Mouse (Mus musculus) ovary, adult 18-20 months (tissue): ENCODE results near the gene Dnah5.

Experiments
- DNase-seq: peaks from one replicate; pipeline ENCODE4 v3.0.0; 2022; ENCODE audit warnings: low spot score, mixed read lengths

Dnah5 gene

DNA sequence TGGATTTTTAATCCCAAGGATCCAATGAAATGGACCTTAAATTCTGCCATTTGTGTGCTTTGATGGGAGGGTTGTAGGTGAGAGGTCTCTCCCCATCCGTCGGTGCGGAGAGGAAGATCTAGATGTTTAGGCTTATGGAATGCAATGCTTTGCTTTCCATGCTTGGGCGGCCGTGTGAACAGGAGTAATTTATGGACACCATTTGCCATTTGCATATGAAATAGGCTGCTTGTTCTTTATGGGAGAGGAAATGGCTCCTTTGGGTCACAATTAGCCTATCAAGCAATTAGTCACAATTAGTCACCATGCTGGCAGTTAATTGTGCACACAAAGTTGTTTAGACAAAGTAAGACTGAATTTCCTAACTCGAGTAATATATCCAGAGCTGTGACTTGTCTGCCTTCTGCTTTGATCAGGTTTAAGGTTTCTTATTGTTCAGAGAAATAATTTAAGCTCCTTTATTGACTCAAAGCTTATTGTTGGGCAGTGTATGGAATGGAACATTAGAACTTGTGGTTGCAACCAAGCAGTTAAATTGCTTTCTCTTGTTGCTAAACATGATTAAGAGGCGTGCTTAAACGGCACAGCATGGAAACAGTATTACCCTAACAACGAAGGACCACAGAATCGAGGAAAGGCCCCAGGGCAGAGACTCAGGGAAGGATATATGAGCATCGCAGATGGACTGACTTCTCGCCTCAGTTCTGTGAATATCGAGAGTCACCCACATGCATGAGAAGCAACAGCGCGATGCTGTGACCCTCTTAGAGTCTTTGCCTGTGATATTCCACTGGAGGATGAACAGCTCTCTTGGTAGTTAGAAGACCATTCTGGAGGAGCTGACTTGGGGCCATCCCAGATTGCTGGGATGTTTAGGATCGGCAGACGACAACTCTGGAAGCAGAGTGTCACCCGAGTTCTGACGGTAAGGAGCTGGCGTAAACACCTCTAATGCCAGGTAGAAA is at the start of gene Dnah5:
Dnah5 (plus strand) TSS at position 642 of the 965 bp plus-strand sequence.
- no peak for DNase-seq

- DNase-seq: peak; percentile 8
Observed at GRCm38 (mm10) chr15:28154822-28155501, 48.6 kb upstream of the Dnah5 start.

- peak; percentile 77 for DNase-seq
Observed at GRCm38 (mm10) chr15:28158771-28159489, 44.6 kb upstream of the Dnah5 start.

DNA sequence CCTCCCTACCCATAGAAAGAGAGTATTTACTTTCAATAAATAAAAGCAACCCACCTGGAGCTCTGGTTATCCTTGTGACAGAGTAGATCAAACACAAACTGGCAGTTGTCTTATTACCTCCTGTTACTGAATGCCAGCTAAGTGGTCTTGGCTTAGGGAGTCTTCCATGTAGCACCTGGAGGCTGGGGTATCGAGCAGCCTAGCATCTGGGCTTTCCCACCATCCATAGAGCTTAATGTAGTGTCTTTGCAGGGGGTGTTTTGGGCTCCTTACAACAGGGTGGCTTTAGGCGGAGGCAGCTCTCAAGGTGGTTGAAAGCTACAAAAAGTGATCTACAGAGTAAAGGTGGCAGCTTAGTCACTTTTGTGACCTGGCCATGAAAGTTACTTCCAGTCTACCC is 41.3 kb upstream of the Dnah5 start:
- DNase-seq: no peak

DNA sequence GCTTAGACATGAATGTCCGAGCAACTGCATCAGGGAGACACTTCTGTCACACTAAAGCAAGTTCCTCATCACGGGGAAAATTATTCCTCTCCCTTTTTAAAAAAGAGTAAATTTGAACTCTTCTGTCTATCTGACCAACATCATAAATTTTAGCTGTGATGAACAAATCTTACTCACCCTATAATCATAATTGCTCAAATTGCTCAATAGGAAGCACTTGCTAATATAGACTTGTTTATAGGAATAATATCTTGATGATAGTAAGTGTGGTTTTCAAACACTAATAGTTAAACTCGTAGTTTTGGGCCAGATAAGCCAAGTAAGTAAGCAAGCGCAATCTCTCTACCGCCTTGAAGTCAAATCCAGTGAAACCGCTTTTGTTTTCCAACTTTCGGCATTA is 38.3 kb upstream of the Dnah5 start:
- no peak for DNase-seq

DNA sequence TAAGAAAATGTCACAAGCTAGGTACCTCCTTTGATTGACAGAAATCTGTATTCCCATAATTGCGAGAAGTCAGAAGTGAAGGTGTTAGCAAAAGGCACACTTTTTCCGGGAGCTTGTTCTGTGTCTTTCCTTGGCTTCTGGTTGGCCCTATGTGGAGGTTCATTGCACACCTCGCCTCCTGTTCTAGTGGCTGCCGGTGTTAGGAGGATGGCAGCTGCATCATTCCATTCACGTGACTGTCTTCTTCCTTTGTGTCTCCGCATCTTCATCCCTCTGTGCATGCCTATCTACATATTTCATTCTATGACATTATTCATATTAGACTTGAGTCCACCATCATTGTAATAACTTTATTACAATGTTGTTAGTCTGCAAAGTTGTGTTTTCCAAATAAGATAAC is 37.5 kb upstream of the Dnah5 start:
- DNase-seq: no peak

GRCm38 (mm10) chr15:28178951-28179350 is 24.6 kb upstream of the Dnah5 start:
- DNase-seq: no peak

- no peak for DNase-seq
Observed at GRCm38 (mm10) chr15:28179556-28179955, 24.0 kb upstream of the Dnah5 start.

DNA sequence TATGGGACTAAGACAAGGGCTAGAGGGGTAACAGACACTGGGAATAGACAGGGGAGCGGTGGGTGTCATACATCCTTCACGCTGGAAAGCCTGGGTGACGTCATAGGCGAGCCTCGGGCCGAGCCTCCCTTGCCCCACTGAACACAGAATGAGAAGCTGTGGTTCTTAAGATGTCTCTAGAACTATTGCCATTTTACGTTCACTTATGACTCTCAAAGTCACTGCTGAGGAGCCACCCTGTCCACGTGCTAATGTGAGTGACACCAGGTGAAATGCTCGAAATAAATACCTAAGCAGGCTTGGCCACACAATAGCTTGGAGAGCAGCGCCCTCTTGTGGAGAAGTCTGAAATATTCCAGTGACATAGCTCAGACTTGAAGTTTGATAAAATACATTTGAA is 21.7 kb upstream of the Dnah5 start:
- peak; percentile 5 for DNase-seq

GRCm38 (mm10) chr15:28182567-28182966 is 21.0 kb upstream of the Dnah5 start:
- DNase-seq: no peak

GRCm38 (mm10) chr15:28187472-28188360 is 15.8 kb upstream of the Dnah5 start:
- DNase-seq: peak; percentile 13

- DNase-seq: no peak
Observed at GRCm38 (mm10) chr15:28188361-28189011, 15.1 kb upstream of the Dnah5 start.

DNA sequence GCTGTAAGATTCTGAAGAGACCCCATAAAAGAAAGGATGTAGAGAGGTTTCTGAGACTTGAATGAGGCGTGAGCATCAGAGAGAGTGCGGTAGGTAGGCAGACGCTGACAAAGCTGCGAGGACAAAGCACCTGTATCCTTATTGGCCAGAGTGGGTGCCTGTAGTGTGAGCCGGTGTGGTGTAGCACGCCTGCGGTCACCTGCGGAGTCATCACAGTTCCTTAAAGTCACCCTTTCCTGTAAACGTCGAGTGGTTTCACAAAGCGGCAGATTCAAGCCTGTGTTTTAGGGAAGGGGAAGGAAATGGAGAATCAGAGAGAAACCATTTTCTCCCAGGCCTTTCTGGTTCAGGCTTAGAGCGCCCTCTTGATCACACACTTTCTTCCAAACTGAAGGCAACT is 13.9 kb upstream of the Dnah5 start:
- no peak for DNase-seq

DNA sequence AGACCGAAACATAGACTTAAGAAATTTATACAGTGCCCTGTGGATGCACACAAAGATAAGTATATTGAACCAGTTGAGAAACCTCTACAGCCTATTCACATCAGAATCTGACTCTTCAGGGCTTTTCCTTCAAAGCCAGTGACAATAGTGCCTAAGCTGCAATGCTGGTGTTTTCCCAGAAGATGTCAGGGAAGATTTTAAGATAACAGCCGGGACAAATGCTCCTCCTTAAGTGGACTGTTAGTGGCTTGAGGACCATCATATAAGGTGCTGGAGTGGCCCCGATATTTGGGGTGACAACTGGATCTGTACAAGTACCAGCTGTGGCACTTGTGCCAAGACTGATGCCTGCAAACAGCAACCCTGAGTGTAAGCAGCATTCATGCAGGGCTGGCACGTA is 4.9 kb upstream of the Dnah5 start:
- no peak for DNase-seq

- no peak for DNase-seq
Observed at GRCm38 (mm10) chr15:28204626-28205025, 1.1 kb downstream of the Dnah5 start.

DNA sequence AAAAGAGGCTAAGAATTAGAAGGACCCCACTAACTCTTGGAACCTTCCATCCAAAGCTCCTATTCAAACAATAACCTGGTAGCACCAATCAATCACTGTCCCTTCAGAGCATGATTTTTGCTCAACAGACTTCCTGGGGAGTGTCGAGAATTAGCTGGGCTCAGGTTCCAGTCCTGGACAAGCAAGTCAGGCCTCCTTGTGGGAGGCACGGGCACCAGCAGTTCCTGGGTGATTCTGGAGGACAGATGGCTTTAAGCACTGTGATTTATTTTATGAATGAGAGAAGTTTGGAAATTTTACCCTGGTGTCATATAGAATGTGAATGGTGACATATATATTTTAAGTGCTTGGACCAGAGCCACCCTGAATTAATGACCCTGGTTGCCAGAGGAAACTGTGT is 4.0 kb downstream of the Dnah5 start:
- no peak for DNase-seq

DNA sequence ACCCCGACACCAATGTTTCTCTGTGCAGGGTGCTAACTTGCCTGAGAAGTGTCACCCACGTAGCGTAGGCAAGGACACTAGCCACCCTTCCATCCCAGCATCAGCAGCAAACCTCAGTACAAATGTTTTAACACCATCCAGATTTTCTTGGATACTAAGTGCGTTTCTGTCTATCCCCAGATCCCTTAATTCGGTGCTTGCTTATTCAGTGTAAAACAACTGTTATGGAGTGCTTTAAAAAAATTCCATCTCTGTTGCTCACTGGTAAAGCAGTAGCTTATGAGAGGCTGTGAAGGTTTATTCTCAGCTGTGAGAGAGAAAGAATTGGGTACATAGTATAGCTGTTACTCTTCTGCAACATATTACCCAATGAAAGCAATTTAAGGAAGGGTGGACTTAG is 9.5 kb downstream of the Dnah5 start:
- DNase-seq: no peak

DNA sequence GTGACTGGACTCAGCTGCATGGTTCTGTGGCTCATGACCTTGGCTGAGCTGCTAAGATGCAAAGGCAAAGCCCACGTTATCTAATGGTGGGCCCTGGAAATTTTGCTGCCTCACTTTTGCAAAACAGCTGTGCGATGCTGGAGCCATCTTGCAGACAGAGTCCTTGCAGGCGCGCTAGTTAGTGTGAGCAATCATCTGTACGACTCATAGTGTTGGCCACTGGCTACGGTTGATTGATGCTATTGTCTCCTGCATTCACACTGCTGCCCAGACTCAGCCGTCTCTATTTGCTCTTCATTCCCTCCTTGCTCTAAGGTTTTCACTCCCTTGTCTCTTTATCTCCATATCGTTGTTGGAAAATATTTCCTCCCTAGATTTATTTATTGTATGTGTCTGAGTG is 12.8 kb downstream of the Dnah5 start:
- DNase-seq: no peak

DNA sequence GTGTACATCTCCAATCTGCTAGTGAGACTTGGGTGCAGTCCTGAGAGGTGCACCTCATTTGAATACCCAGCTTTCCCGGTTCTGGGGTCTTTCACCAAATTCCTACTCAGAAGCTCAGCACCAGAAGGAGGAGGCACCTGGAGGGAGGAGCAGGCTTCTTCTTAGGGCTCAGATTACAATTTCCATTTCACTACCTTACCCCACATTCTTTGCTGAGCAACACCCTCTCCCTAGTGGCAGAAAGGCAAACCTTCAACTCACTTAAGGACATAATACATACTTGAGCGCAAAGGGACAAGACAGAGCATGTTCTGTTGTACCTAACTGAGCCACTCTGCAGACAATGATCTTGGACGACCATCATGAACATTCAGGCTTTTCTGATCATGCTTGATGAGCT is 23.8 kb downstream of the Dnah5 start:
- DNase-seq: no peak

GRCm38 (mm10) chr15:28260250-28260649 is 56.7 kb downstream of the Dnah5 start:
- DNase-seq: no peak

DNA sequence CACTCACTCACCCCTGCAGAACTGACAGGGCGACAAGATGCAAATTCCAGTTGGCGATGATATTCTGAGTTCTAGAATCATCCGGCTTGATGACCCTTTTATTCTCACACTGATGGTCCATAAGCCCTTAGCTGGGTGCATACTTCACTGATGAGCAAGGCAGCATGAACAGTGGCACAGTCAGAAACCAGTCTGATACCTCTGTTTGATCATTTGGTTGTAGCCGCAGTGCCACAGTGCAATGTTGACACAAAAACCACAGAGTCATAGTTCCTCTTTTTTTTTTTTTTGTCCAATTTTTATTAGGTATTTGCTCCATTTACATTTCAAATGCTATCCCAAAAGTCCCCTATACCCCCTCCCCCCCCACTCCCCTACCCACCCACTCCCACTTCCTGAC is 95.9 kb downstream of the Dnah5 start:
- DNase-seq: no peak
